Mouse (Mus musculus) adrenal gland, adult 18-20 months (tissue): ENCODE results near the gene Hist1h2be. TPM values are rescaled to one million over a fixed set of nuclear protein-coding genes. Genes with fewer than 3 reads are reported as not detected.
"Not testable (repeated sequence)": the region's sequence is repeated elsewhere in the genome, so short reads cannot be mapped to it uniquely, and the experiment has no call there.

ENCODE experiments used
- DNase-seq, 2 experiments: peaks; one replicate each; pipeline ENCODE4 v3.0.0; 2021 to 2022; ENCODE audit warnings: low spot score in 2 of 2
- total RNA-seq, 2 experiments: library from RNA; stranded (reverse); gene quantifications; 1 replicate in 1 of 2; 2 replicates in 1 of 2; pipeline ENCODE4 v1.2.3; 2021

Gene Hist1h2be
- total RNA-seq, 2 experiments from 2014 or later = 9.3 to 13.3 TPM

DNA sequence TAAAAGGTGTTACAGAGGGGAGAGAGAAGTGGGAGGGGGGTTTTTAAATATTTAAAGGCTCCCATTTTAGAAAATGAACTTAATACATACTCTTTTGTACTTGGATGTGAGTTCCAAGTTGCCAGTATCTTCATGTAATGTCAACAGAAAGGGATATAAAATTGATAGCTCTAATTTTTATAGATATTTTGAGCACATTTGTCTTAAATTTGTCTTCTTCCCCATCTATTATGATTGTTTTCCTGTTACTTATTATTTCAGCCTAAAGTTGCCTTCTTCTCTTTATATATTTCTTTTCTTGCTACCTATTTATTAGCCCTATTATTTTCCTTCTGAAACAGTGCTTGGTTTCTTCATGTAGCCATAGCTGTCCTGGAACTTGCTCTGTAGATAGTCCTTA, 68.0 kb downstream of the Hist1h2be start, which contains the start of gene Hist1h1d:
Gene Hist1h1d (plus strand): TSS at position 301 of the 400 bp plus-strand sequence.
- no peak for DNase-seq

DNA sequence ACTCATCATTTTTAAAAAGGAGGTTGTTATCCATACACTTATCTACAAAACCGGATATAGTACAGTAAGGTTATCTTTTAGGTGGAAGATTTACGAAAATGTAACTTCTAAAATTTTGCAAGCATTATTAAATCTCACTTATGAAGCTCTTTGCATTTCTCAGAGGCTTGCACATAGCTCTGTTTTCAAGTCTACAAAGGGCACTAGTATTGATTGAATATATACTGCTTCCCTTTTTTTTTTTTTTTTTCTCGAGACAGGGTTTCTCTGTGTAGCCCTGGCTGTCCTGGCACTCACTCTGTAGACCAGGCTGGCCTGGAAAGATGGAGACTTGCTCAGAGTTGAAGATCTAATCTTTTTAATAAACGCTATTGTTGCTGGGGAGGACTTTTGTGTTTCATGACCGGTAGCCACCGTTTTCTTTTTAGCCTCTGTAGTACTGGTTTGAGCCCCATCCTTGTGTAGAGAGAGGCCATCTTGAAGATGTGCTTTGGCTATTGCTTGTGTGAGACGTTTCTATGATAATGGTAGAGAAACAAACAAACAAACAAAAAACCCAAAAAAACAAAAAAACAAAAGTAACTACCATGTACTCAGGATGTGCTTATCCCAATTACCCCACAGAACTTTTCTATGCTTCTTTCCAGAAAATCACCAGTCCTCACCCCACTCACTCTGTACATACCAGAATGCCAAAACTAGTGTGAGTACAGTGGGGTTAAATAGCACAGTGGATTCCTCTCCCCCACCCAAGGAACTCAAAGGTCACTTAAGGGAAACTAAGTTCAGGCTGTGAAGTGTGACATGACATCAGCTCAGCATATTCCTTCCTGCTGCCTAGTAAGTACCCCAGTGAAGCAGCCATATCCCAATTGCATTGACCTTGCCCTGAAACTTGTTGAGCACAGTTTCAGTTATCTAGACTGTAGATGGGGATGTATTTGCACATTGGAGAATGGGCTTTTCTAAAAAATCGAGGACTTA, 68.7 kb downstream of the Hist1h2be start:
- no peak for DNase-seq

DNA sequence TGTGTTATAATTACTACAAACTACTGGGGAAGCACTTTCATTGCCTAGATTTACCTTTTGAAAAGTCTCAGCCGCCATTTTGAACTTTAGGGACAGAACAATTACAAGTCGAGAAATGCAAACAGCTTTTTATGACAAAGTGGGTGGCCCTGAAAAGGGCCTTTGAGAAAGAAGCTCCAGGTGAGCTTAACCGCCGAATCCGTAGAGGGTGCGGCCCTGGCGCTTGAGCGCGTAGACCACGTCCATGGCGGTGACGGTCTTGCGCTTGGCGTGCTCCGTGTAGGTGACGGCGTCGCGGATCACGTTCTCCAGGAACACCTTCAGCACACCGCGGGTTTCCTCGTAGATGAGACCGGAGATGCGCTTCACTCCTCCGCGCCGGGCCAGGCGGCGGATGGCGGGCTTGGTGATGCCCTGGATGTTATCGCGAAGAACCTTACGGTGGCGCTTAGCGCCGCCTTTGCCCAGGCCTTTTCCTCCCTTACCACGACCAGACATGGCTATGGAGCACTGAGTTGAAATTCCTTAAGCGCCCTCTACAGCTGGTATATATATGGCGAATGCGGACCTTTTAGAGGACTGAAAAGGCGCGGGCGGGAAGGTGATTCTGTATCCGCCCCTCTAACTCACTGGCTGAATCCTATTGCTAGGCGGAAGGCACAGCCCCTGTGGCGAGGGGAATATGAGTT, 69.6 kb downstream of the Hist1h2be start, which contains the start of gene Hist1h4f:
Gene Hist1h4f (minus strand): TSS at position 503 of the 689 bp plus-strand sequence.
- DNase-seq = peak; percentile 58 to 61

DNA sequence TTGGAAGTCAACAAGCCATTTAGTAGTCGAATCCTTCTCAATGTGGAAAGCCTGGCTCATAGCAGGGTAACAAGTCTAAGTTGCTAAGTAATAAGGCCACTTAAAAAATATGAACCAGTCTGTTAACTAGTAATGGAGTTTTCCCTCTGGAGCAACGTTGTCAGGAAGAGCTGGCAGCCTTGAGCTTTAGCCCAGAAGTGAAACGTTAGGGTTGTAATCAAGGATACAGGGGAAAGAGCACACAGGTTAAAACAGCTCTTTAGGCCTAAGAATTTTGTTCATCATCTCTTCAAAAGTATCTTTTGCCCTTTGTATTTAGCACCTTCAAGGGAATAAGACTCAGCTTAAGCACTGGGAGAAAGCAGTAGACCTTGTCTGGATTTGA, 70.2 kb downstream of the Hist1h2be start:
- no peak for DNase-seq

- DNase-seq = no peak
Measured at GRCm38 (mm10) chr13:23546694-23547093, 74.2 kb downstream of the Hist1h2be start.

DNA sequence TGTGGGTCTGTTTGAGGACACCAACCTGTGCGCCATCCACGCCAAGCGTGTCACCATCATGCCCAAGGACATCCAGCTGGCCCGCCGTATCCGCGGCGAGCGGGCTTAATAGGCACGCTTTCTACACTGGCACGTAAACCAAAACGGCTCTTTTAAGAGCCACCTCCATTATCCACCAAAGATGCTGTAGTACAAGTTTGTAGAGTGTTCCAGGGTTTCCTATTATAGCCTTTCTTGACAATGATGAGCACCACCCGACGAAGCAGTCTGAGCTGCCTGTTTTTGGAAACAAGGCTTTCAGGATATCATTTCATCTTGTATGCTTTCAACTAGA, 76.2 kb downstream of the Hist1h2be start:
- not testable (repeated sequence) for DNase-seq

DNA sequence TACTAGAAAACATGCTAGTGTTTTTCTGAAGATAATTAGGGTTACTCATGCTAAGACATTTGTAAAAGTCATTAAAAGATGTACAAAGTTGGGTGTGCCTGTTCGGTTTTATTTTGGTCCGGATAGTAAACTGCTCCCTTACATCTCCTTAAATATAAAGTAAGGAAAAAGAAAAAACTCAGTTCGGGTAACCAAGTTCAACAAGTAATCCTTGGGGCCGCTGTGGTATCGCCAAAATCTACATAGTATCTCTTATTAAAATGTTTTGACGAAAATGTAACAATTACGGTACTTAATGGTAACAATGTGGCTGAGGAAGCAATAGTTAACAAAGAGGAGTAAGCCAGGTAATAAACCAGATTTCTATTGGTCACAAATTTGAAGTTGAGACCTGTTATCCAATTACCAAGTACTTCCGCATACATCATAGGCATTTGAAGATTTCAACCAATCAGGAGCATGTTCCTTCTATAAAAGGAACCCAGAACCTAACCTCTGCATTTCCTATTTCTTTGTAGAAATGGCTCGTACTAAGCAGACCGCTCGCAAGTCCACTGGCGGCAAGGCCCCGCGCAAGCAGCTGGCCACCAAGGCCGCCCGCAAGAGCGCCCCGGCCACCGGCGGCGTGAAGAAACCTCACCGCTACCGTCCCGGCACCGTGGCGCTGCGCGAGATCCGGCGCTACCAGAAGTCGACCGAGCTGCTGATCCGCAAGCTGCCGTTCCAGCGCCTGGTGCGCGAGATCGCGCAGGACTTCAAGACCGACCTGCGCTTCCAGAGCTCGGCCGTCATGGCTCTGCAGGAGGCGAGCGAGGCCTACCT, 76.7 kb downstream of the Hist1h2be start, which contains the start of gene Hist1h3f:
Gene Hist1h3f (plus strand): TSS at position 88 of the 822 bp plus-strand sequence.
- peak; percentile 46 to 59 for DNase-seq

- peak; percentile 39 to 56 for DNase-seq
Measured at GRCm38 (mm10) chr13:23542999-23543607, 77.8 kb downstream of the Hist1h2be start, which contains the start of gene Hist1h2bh. TSS of gene Hist1h2bh (minus strand) at chr13:23543392.

GRCm38 (mm10) chr13:23542225-23542980, 78.5 kb downstream of the Hist1h2be start:
- not testable (repeated sequence) for DNase-seq

- no peak for DNase-seq
Measured at GRCm38 (mm10) chr13:23541497-23541896, 79.4 kb downstream of the Hist1h2be start.

GRCm38 (mm10) chr13:23539821-23540220, 81.1 kb downstream of the Hist1h2be start:
- not testable (repeated sequence) for DNase-seq

GRCm38 (mm10) chr13:23538249-23538648, 82.7 kb downstream of the Hist1h2be start:
- no peak for DNase-seq

DNA sequence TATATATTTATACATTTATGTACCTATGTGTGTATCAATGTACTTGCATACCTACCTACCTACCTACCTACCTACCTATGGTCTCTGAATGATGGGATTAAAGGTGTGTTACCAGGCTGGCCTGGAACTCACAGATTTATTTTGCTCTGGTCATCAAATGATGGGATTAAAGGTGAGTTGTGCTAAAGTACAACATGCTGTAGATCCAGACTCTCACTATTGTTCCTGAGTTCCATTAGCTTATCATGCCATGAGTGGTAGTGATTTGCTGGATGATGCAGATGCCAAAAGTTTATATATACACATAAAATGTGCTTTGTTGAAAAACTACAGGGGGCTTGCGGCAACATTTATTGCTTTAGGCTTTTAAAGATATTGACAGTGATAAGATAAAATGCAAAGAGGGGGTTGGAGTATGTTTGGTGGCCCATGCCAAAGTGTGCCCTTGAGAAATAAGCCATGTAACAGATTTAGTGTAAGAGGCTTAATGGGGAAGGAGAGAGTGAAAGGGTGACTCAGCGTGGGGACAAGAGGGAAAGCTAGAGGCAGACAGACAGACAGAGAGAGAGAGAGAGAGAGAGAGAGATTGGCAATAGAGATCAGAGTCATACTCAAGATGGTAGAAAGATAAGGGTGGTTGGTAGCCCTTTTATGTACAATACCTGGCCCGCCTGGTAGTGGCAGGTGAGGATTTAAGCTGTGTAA, 83.8 kb downstream of the Hist1h2be start:
- no peak for DNase-seq

- no peak for DNase-seq
Measured at GRCm38 (mm10) chr13:23536076-23536822, 84.7 kb downstream of the Hist1h2be start.

DNA sequence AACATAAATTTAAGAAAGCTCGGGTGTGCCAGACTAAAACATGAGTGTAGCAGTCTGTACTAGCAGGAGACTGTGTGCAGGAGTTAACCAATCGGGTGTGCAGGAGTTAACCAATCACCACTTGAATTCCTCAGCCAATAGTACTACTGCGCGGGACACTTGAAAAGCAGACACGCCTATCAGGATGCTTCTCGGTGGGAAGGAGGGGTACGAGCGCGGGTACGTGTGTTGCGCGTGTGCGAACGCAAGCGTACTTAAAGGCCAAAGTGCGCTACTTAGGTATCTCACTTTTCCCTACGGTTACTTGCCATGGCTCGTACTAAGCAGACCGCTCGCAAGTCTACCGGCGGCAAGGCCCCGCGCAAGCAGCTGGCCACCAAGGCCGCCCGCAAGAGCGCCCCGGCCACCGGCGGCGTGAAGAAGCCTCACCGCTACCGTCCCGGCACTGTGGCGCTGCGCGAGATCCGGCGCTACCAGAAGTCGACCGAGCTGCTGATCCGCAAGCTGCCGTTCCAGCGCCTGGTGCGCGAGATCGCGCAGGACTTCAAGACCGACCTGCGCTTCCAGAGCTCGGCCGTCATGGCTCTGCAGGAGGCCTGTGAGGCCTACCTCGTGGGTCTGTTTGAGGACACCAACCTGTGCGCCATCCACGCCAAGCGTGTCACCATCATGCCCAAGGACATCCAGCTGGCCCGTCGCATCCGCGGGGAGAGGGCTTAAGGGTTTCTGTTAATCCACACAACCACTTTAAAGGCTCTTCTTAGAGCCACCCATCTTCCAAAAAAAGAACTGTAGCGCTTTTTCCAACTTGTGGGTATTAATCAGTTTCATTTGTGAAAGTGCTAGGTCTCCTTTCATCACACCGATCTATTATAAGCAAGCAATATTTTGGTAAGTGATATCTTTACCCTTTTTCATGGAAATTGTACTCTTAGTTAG, 85.5 kb downstream of the Hist1h2be start, which contains the start of gene Hist1h3g:
Gene Hist1h3g (plus strand): TSS at position 286 of the 939 bp plus-strand sequence.
- DNase-seq = peak; percentile 70 to 72

GRCm38 (mm10) chr13:23534368-23535131, 86.4 kb downstream of the Hist1h2be start:
- DNase-seq = no peak
